Mouse (Mus musculus) heart, adult 18-20 months (tissue): Measurements from ENCODE around the gene Ccdc134. TPM values are rescaled to one million over a fixed set of nuclear protein-coding genes. Genes with fewer than 3 reads are reported as not detected.

ENCODE experiments used
- DNase-seq, 2 experiments: peaks; one replicate each; pipeline ENCODE4 v3.0.0; 2021 to 2022; ENCODE audit warnings: mixed read lengths in 1 of 2
- total RNA-seq, 2 experiments: library from RNA; stranded (reverse); gene quantifications; 2 replicates each; pipeline ENCODE4 v1.2.3; 2021

The Ccdc134 gene
- total RNA-seq, 2 experiments from 2014 or later: 4.0 to 4.4 TPM

DNA sequence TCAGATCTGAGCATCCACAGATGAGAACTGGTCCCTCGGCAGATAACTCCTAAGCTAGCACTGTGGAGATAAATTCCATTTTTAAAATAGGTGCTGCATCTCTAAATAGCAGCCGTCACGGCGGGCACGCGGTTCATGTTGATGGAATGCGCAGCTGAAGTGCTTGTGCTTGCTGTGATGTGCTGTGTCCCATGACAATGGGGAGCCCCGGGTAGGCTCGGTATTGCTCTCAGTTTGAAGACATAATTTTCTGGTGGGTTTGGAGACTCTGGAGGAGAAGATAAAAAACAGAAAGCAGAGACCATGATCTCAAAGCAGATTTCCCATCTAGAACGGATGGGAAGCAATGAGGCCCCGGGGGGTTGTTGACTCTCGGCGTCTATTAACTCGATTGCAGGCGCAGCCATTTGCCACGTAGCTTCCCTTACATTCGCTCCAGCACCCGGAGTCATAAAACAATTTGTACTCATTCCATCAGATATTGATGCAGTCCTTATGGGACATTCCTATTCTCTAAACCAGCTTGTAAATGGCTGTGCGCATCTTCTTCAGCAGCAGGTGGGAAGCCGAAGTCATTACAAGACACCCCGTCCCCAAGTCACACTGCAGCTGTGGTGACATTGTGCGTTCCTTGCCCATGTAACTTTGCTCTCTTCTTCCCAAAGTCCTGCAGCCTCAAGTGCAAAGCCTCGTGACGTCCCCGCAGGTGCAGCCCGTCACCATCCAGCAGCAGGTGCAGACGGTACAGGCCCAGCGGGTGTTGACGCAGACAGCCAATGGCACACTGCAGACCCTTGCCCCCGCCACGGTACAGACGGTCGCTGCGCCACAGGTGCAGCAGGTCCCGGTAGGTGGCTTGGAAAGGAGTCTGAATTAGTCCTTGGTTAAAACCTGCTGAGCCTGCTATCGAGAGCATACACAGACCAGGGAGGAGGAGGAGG lies 43.0 kb downstream of the Ccdc134 start:
- peak; percentile 20 to 38 for DNase-seq

DNA sequence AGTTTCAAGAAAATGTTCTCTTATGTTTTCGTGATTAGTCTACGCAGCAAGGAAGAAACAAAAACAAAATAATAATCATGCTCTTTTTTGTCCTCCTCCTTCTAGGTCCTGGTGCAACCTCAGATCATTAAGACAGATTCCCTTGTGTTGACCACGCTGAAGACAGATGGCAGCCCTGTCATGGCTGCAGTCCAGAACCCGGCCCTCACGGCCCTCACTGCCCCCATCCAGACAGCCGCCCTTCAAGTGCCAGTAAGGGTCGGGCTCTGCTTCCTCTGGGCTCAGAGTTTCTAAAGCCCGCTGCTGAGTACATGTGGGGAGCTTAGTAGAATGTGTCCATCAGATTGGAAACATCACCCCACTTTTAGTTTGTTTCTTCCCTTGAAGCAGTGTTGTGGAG lies 44.9 kb downstream of the Ccdc134 start:
- no peak for DNase-seq

DNA sequence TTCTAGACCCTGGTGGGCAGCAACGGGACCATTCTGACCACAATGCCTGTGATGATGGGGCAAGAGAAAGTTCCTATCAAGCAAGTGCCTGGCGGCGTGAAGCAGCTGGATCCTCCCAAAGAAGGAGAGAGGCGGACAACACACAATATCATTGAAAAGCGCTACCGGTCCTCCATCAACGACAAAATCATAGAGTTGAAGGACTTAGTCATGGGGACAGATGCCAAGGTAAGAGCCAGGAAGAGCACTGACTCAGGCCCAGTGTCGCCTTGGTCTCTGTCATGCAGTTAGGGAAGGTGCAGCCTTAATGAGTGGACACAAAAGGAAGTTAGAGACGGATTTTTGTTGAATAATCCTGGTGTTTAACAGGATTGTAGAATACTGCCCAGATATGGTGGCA lies 47.4 kb downstream of the Ccdc134 start:
- no peak for DNase-seq

DNA sequence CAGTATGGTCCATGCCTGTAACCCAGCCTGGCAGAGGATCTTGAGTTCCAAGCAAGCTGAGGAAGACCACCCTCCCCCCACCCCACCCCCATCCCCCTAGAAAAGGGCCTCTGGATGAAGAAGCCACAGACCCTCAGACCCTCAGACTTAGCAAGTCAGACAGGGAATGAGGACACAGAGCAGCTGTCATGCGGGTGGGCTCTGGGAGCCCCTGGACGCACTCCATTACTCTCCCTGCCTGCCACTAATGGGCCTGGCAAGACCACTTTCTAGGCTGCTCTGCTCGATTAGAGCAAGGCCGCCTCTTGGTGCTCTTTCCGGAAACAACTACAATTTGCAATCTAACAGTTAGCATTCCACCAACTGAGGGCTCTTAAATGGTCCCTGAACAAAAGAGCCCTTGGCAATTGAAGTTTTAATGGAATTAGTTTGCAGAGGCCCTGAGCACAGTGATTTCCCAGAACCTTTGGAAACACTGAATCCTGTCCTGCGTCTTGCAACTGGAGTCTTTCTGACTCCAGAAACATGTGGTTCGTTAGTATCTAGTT lies 50.1 kb downstream of the Ccdc134 start:
- no peak for DNase-seq

DNA sequence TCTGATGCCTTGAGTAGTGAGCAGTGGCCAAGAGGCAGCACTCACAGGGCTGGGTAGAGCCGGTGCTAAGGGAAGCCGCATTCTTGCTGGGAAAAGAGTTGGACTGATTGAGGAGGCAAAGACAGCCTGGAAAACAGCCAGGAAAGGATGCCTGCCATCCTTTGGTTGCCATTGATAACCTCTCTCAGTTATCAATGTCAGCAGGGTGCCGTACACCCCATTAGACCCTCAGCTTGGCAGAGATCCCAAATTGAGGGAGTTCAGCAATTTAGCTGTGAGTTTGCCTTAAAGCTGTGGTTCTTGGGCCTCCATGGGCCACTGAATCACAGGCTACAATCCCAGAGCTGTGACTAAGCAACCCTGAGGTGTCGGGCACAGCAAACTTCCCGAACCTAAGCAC lies 53.4 kb downstream of the Ccdc134 start:
- no peak for DNase-seq

DNA sequence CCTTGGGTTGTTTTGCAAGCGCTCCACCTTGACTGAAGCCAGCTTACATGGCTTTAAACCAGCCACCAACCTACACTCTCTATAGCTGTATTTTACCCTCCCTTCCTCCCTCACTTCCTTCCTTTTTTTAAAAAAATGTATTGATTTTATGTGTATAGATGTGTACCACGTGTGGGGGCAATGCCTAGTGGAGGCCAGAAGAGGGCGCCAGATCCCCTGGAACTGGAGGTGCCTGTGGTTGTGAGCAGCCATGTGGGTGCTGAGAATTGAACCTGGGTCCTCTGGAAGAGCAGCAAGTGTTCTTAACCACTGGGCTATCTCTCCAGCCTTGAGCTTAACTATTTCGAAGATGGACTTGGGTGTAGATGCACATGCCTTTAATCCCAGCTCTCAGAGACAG lies 54.6 kb downstream of the Ccdc134 start:
- no peak for DNase-seq

DNA sequence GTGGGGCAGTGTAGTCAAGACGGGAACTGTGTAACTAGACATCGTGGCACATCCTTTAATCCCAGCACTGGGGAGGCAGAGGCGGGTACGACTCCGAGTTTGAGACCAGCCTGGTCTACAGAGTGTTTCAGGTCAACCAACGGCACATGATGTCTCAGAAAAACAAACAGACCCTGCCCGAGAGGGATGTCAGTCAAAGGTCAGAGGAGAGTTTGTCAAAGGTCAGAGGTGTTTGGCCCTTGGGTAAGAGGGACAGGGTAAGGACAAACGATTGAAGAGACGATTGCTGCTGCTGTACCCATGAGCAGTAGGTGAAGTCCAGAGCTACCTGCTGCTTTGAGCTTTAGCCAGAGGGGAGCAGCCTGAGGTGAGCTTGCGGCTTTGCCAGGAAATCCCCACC lies 55.9 kb downstream of the Ccdc134 start:
- DNase-seq: no peak

DNA sequence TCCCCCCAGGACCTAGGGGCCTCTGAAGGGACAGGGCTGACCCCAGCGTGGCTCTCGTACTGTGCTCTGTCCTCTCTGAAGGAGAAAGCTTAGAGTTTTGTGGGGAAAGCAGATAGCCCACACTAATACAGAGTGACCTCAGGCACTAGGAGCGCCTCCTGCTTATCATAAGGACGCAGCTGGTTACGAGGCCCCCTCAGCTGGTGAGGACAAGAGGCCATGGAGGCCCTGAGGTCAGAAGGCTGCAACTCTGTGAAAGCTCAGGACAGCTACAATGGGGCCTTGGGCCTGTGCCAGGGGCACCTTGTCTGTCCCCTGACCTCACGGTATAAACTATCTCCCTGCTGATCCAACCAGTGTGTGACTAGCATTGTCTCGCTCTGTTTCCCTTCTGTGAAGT lies 56.5 kb downstream of the Ccdc134 start:
- no peak for DNase-seq

DNA sequence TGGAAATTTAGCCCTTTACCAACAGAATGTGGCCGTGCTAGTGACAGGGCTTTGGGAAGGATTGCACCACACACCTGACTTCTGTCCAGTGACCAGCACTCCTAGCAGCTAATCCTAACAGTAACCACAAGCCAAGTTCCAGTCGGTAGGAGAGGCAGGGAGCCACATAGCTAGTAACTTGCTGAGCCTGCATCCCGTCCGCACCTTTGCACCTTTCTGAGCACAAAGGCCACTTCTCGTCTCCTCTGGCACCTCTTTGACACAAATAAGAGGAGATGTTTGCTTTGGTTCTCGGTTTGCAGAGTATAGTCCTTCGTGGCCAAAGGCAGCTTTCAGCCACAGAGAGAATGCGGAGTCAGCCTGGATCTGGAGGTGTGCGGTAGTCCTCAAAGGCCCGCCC lies 56.9 kb downstream of the Ccdc134 start:
- no peak for DNase-seq

DNA sequence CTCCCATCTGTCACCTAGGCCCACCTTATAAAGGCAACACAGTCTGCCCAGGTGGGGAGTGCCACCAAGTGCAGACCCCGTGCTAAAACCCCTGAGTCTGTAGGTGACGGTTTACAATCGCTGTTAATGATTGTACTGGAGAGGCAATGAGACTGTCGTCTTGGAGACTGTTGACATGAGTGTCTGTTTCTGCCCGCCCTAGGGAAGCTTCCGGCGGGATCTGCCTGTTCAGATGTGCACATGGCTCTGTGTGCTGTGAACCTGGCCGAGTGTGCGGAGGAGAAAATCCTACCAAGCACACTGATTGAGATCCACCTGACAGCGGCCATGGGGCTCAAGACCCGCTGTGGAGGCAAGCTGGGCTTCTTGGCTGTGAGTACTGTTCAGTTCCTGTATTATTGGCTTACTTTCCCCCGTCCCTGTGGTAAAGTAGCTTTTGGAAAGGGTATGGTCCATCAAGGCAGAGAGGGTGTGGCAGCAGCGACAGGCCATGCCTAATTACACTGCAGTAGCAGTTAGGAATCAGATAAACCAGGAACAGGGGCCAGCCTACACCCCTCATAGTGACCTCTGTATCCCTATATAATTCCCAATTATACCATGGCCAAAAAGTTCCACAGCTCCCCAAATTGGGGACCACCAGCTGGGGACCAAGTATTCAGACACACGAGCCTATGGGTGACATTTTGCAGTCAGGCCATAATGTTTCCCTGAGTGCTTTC lies 57.5 kb downstream of the Ccdc134 start:
- DNase-seq: no peak

DNA sequence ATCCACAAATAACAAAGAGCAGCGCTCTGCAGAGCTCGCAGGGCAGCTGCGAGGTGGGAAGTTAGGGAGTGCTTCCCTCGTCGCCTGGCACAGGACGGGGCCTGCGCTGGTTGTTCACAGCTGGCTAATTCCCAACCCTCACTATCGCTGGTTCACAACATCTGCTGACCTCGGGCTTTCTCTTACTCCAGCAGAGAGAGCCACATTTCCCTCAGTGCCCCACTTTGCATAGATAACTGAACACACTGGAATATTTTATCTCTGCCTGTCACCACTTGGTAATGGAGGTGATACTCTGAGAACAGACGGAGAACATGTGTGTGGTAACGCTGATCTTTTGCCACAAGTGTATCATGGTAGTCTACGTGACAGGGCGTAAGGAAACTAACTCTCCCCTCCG lies 58.4 kb downstream of the Ccdc134 start:
- peak; percentile 34 to 58 for DNase-seq

DNA sequence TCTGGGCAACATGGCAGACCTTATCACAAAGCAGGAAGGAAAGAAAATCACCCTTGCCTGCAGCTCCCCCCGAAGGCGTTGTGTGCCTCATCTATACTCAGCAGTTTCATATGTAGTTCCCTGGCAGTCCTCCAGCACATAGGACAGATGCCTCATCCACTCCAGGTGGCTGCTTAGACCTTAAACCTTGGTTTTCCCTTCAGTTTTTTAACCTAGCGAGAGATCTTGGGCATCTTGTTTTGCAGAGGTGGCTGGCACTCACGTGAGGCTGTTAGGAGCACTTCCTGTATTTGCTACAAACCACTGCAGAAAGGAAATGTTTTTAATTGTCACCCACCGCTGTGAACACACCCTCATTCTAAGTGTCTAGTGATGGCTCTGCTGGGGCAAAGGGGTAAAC lies 59.2 kb downstream of the Ccdc134 start:
- DNase-seq: no peak

DNA sequence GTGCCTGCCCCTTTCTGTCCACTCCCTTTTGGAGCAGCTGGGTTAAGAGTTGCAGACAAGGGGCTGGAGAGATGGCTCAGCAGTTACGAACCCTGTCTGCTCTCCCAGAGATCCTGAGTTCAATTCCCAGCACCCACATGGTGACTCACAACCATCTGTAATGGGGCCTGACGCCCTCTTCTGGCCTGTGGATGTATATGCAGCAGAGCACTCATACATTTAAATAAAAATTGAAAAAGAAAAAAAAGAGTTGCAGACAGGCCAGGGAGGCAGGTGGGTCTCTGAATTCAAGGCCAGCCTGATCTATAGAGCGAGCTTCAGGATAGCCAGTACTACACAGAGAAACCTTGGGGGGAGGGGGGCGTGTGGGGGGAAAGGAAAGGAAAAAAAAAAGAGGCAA lies 59.7 kb downstream of the Ccdc134 start:
- DNase-seq: no peak

DNA sequence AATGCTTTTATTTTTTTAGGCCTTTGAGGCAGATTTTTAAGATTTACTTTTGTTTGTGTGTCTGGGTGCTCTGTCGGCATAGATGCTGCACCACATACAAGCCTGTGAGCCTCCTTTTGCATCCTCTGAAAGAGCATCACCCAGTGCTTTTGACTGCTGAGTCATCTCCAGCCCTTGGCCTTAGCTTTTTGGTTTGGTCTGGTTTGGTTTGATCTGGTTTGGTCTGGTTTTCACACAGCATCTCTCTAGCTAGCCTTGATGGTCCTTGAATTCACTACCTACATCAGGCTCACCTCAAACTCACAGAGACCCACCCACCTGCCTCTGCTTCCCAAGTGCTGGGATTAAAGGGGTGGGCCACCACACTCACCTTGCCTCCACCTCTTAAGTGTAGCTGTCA lies 60.2 kb downstream of the Ccdc134 start:
- DNase-seq: no peak

DNA sequence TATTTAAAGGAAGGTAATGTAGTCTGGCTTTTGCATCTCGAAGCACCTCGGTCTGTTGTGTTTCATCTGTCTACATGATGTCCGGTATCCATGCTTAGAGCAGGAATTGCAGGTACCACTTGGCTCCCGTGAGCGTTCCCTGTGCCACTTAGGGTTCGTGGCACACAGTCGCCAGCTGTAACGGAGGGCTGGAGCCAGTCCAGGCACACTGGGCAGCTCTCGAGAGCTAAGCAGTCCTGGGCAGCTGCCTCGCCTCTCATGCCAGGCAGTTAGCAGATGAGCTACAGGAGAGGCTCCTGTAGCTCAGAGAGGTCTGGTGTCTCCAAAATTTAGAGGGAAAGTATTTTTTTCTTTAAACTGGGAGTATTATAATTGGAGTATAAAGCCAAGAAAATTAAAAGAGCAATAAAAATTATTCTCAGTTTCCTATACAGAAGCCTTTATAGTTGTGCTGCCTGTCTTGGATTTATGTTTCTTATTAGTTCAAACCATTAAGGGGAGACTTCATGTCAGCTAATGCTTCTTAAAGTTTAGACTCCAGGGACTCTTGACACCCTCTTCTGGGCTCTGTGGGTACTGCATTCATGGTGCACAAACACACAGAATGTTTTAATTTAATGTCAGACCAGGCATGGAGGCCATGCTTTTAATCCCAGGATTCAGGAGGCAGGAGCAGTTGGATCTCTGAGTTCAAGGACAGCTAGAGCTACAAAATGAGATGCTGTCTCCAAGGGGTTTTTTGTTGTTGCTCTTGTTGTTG lies 60.9 kb downstream of the Ccdc134 start:
- DNase-seq: peak; percentile 53 to 74

Other genes starting within 250 kb of the Ccdc134 start
- gene Polr3h, start 201.7 kb upstream of the Ccdc134 start, total RNA-seq: 10 to 100 TPM in 1 of 2 experiments, 1 to 10 TPM in 1; 7.8 to 10.7 TPM
- 10 to 100 TPM; 54.7 to 62.7 TPM for gene Csdc2, start 191.2 kb upstream of the Ccdc134 start, total RNA-seq
- gene Pmm1, start 167.0 kb upstream of the Ccdc134 start, total RNA-seq: 10 to 100 TPM; 24.7 to 31.4 TPM
- gene 1700029P11Rik, start 147.4 kb upstream of the Ccdc134 start, total RNA-seq: not detected
- 10 to 100 TPM; 24.6 to 25.3 TPM for gene Xrcc6, start 140.1 kb upstream of the Ccdc134 start, total RNA-seq
- 10 to 100 TPM; 25.1 to 29.0 TPM for gene Desi1, start 94.1 kb upstream of the Ccdc134 start, total RNA-seq
- 10 to 100 TPM; 47.3 to 53.5 TPM for gene Snu13, start 80.3 kb upstream of the Ccdc134 start, total RNA-seq
- not detected for gene 4930407I10Rik, start 68.8 kb upstream of the Ccdc134 start, total RNA-seq
- not detected for gene Mei1, start 57.9 kb upstream of the Ccdc134 start, total RNA-seq
- 10 to 100 TPM; 18.2 to 22.1 TPM for gene Srebf2, start 19.3 kb downstream of the Ccdc134 start, total RNA-seq
- under 1 TPM in 1 of 2 experiments, not detected in 1; 0.21 TPM for gene Shisa8, start 84.9 kb downstream of the Ccdc134 start, total RNA-seq
- 1 to 10 TPM in 1 of 2 experiments, under 1 TPM in 1; 0.35 to 2.2 TPM for gene Tnfrsf13c, start 96.4 kb downstream of the Ccdc134 start, total RNA-seq
- gene Cenpm, start 116.8 kb downstream of the Ccdc134 start, total RNA-seq: under 1 TPM; 0.42 to 0.46 TPM
- not detected for gene 1500009C09Rik, start 124.5 kb downstream of the Ccdc134 start, total RNA-seq
- 1 to 10 TPM in 1 of 2 experiments, under 1 TPM in 1; 0.62 to 1.1 TPM for gene Sept3, start 147.0 kb downstream of the Ccdc134 start, total RNA-seq
- not detected for gene Wbp2nl, start 171.0 kb downstream of the Ccdc134 start, total RNA-seq
- 10 to 100 TPM; 25.4 to 32.2 TPM for gene Naga, start 211.0 kb downstream of the Ccdc134 start, total RNA-seq
- under 1 TPM; 0.72 to 0.75 TPM for gene Pheta2, start 211.0 kb downstream of the Ccdc134 start, total RNA-seq
- gene Smdt1, start 211.0 kb downstream of the Ccdc134 start, total RNA-seq: 100 to 1,000 TPM; 185 to 222 TPM
- 100 to 1,000 TPM; 750 to 751 TPM for gene Ndufa6, start 226.4 kb downstream of the Ccdc134 start, total RNA-seq